Mouse (Mus musculus) myocyte (in vitro differentiated cells): ENCODE measurements around the gene Aagab.

Experiments
- CEBPB ChIP-seq: IDR thresholded peaks from 2 replicates; pipeline ENCODE4 v1.6.1; 2011; ENCODE audit warnings: mild to moderate bottlenecking, moderate library complexity; ENCODE audit not compliant: poor library complexity, insufficient read depth, severe bottlenecking
- E2F4 ChIP-seq: IDR thresholded peaks from one replicate; pipeline ENCODE4 v1.6.1; 2011; ENCODE audit warnings: mild to moderate bottlenecking, control low read depth, moderate library complexity; ENCODE audit not compliant: insufficient read depth
- POLR2A ChIP-seq: IDR thresholded peaks from one replicate; pipeline ENCODE4 v1.6.1; 2011; ENCODE audit warnings: low read depth, mild to moderate bottlenecking, control low read depth, moderate library complexity; ENCODE audit not compliant: insufficient read length
- POLR2AphosphoS2 ChIP-seq: IDR thresholded peaks from one replicate; pipeline ENCODE4 v1.6.1; 2011; ENCODE audit warnings: low read depth, control low read depth; ENCODE audit not compliant: insufficient read length
- TCF12 ChIP-seq: IDR thresholded peaks from one replicate; pipeline ENCODE4 v1.6.1; 2011; ENCODE audit warnings: mild to moderate bottlenecking, control low read depth; ENCODE audit not compliant: poor library complexity, insufficient read depth, severe bottlenecking
- USF1 ChIP-seq: IDR thresholded peaks from one replicate; pipeline ENCODE4 v1.6.1; 2011; ENCODE audit warnings: low read depth, mild to moderate bottlenecking, control low read depth, moderate library complexity

DNA sequence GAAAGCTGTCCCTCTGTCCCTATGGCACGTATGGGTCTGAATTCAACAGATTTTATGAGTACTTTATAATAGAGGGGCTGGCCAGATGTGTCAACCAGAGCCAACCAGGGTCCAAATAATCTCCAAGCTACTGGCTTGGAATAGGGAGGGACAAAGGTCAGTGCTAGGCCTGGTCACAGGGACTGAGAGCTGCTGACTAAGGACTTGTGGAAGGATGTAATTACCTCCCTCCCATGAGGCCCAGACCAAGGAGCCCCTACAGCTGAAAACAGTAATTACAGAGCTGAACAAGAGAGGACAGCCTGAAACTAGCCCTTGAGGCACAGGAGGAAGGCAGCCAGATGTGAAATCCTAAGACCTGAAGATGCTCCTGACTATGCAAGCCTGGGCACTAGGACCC is 66.2 kb downstream of the Aagab start:
- TF ChIP-seq POLR2A (no peak), E2F4 (no peak), USF1 (no peak), POLR2AphosphoS2 (no peak), CEBPB (no peak), TCF12 (no peak)
